Mouse (Mus musculus) kidney, postnatal 4 days (tissue): Measurements from ENCODE around the gene Efr3b.
A peak's percentile ranks its signal among the peaks of the same experiment; 100 is the strongest.
"Not testable (repeated sequence)": the region's sequence is repeated elsewhere in the genome, so short reads cannot be mapped to it uniquely, and the experiment has no call there.

Source experiments
- DNase-seq, 2 experiments: peaks; one replicate each; pipeline ENCODE4 v3.0.0; 2021; ENCODE audit warnings: mixed read lengths in 2 of 2

The Efr3b gene

GRCm38 (mm10) chr12:3973169-3973568 lies 65.5 kb downstream of the Efr3b start:
- DNase-seq = not testable (repeated sequence)

DNA sequence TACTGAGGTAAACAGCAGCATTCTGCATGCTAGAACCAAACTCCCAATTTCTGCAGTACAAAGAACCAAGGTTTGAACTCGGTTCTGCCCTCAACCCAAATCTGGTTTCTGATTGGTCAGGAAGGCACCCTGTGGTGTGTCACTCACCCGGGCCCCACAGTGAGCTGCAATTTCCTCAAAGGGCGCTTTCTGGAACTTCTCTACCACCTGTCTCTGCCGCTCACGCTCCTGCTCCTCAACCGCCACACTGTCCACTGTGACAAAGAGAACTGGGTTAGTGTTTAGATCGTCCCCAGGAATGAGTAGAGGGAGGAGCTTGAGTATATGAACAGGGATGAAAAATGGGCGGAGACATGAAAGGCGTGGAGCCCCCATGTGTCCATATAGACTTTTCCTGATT lies 70.3 kb downstream of the Efr3b start:
- DNase-seq = no peak

GRCm38 (mm10) chr12:3967196-3967595 lies 71.5 kb downstream of the Efr3b start:
- DNase-seq = no peak

GRCm38 (mm10) chr12:3960553-3960952 lies 78.2 kb downstream of the Efr3b start:
- peak in 1 of 2 experiments; percentile 22 for DNase-seq

DNA sequence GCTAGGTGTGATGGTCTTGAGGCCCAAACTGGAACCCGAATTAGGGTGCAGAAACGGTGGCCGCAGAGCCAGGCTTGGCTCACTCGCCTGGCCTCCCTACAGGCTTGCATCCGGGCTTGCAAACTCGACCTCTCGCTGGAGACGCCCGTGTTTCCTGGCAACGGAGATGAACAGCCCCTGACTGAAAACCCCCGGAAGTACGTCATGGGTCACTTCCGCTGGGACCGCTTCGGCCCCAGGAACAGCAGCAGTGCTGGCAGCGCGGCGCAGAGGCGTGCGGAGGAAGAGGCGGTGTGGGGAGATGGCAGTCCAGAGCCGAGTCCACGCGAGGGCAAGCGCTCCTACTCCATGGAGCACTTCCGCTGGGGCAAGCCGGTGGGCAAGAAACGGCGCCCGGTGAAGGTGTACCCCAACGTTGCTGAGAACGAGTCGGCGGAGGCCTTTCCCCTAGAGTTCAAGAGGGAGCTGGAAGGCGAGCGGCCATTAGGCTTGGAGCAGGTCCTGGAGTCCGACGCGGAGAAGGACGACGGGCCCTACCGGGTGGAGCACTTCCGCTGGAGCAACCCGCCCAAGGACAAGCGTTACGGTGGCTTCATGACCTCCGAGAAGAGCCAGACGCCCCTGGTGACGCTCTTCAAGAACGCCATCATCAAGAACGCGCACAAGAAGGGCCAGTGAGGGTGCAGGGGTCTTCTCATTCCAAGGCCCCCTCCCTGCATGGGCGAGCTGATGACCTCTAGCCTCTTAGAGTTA lies 78.7 kb downstream of the Efr3b start:
- peak; percentile 87 to 92 for DNase-seq

DNA sequence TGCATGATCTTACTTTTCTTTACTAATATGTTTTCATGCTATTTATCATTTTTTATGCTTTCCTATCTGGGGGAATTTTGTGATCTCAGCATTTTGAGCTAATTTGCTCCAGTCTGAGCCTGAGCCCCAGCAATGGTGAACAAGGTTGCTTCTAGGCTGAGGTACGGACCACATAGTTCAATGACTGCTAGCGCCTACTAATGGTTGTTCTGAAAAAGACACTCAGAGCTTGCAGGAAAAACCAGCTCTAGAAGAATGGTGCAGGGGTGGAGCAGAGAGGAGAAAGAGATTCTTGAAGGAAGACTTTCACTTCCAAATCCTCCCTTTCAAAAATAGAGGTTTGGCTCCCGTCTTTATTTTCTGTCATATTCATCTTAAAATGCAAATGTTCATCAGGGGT lies 82.4 kb downstream of the Efr3b start:
- DNase-seq = no peak

GRCm38 (mm10) chr12:3955371-3955770 lies 83.3 kb downstream of the Efr3b start:
- DNase-seq = peak; percentile 25 to 36

DNA sequence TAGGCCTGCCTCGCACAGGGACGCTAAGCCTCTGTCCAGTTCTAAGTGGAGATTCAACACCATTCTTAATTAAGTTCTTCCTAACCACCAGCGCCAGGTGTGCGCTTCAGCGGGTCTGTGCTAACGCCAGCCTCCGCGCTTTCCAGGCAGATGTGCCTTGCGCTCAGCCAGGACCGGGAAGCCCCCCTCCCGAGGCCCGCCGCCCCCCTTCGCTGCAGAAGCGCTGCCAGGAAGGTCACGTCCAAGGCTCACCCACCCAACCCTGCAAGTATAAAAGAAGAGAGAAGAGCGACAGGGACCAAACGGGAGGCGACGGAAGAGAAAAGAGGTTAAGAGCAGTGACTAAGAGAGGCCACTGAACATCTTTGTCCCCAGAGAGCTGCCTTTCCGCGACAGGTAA lies 84.1 kb downstream of the Efr3b start, which contains the start of gene Pomc:
Pomc (plus strand) TSS at position 301 of the 400 bp plus-strand sequence.
- no peak for DNase-seq

GRCm38 (mm10) chr12:3947503-3947902 lies 91.2 kb downstream of the Efr3b start:
- DNase-seq = no peak

DNA sequence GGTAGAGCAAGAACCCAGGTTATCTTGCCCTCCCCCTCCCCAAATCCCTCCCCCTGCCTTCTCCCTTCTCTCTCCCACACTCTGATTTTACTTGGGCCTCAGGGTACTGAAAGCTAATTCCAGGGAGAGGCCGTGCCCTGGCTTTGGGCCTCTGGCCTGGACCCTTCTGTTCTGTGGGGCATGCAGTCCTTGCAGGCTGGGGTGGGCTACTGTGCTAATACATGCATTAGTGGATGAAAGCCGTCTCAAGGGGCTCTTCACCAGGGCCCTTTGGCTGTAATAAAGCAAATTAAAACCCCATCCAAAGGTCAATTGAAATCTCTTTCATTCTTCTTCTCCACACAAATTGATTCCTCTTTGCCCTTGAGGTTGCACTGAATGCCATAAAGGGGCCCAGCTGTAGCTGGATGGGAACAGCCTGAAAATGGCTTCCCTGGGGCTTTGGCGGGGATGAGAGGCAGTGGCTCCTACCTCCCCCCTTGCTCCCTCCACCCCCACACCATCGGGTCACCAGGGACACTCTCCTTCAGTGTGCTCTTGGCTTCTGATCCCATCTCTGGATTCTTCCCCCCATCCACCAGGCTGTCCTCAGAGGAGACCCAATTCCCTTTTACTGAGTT lies 94.2 kb downstream of the Efr3b start:
- no peak for DNase-seq

DNA sequence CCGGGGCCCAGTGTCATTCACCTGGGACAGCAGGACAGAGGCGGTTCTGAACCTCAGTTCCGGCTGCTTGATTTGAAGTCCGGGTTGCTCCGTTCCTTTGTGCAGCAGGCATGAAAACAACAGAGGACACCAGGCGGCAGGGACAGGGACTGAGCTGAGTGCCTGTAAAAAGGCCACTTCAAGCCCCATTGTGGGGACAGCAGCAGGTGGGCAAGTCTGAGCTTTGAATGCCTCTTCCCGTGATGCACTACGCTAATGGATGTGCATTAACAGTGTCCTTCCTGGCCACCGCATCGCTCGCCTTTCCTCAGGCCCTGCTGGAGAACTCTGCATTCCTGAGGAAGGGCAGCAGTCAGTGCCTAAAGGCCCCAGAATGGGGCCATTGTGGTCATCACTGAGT lies 96.7 kb downstream of the Efr3b start:
- DNase-seq = no peak

DNA sequence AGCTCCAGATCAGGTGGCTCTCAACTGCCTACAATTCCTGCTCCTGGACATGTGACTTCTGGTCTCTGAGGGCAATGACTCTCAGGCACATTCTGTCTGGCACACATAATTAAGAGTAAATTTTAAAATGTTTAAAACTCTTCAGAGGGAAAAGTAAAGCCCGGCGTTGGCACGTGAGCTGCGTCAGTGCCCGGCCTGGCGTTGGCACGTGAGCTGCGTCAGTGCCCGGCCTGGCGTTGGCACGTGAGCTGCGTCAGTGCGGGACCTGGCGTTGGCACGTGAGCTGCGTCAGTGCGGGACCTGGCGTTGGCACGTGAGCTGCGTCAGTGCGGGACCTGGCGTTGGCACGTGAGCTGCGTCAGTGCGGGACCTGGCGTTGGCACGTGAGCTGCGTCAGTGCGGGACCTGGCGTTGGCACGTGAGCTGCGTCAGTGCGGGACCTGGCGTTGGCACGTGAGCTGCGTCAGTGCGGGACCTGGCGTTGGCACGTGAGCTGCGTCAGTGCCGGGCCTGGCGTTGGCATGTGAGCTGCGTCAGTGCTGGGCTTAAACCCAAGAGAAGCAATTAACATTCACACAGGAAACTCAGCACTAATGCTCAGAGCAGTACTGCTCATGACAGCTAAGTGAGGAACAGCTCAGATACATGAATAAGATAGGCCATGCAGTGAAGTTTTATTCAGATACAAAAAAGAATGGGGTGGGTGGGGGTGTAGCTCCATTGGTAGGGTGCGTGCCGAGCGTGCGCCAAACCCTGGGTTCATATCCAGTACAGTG lies 108.4 kb downstream of the Efr3b start:
- not testable (repeated sequence) for DNase-seq

- DNase-seq = peak; percentile 34 to 38
Measured at GRCm38 (mm10) chr12:3928841-3929240, 109.9 kb downstream of the Efr3b start.

GRCm38 (mm10) chr12:3926127-3926526 lies 112.6 kb downstream of the Efr3b start:
- DNase-seq = peak; percentile 85

DNA sequence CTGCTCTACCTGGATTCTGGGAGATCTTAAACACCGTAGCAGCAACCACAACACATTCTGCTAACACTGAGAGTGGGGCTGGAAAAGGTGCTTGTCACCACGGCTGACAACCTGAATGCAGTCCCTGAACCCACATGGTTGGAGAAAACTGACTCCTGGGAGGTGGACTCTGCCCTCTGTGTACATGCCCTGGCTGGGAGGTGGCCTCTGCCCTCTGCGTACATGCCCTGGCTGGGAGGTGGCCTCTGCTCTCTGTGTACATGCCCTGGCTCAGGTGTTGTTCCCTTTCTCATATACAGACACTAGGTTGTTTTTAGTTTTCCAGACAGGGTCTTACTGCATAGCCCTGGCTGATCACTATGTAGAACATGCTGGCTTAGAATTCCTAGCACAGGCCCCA lies 119.3 kb downstream of the Efr3b start:
- DNase-seq = no peak

DNA sequence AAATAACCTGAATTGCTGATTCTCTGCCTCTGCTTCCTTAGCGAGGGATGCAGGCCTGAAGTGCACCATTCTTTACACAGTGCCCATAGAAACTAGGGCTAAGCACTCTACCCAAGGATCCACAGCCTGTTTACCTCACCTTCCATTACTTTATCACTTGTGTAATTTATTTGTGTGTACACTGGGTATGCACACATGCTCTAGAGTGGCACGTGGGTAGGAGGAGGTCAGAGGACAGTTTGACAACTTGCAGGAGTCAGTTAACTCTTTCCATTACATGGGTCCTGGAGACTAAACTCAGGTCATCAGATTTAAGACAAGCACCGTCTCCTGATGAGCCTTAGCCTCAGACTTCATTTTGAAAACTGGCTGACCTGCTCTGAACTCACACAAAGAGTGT lies 120.1 kb downstream of the Efr3b start:
- no peak for DNase-seq

DNA sequence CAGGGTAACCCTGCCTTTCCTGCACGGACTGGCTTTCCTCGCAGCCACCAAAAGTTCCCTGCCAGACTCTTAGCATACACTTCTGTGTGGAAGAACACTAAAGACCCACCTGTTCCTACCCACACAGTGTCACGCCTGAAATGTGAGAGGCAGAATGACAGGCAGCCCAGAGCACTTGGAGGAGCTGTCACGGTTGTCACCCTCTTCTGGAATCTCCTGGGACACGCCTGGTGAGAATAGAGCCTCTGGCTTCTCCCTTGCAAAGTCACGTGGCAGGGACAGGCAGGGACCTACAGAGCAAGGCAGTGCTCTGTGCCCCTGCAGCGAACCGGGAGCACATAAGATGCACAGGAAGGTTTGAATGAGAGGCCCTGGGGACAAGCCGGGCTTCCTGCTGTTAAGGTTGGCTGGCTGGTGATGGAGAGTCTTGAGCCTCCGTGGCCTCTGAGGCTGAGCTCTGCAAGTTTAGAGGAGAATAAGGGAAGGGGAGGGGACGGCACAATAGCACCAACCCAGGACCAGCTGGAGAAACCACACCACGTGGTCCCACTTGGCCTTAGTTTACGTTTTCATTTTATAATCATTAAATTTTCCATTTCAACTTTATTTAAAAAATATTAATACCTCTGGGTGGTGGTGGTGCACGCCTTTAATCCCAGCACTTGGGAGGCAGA lies 120.9 kb downstream of the Efr3b start:
- no peak for DNase-seq

DNA sequence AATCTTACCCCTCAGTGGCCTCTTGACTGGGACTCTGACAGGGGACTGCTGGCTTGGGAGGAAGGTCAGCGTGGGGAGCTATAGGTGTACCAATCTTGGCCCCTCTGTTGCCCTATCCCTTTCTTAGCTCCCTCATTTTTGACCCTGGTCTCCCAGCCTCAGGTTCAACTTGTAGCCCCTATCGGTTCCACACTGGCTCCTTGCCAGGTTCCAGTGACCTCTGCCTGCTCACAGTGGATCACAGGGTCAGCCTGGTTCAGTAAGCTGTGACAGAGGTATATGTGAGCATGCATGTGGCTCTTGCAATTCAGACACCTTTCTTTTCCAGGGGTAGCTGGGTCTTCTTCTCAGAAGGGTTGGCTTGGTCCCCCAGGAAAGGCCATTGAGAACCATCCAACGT lies 122.9 kb downstream of the Efr3b start:
- DNase-seq = peak in 1 of 2 experiments; percentile 45
